Mouse (Mus musculus) hindbrain, postnatal 0 days (tissue): ENCODE results near the gene Nlrp1a. TPM values are rescaled to one million over a fixed set of nuclear protein-coding genes. Genes with fewer than 3 reads are reported as not detected.

Source experiments
- ATAC-seq: fragments of 200-750 bp; cut with Nextera tagmentation; 2 replicates; pipeline ENCODE4 v1.8.0; 2017; ENCODE audit warnings: mild to moderate bottlenecking, moderate TSS enrichment, moderate library complexity
- DNase-seq: peaks from one replicate; pipeline ENCODE4 v3.0.0-alpha.2; 2015; ENCODE audit warnings: low spot score
- H3K27ac ChIP-seq: fragments of 300-500 bp; sonication (generic); 2 replicates; pipeline ENCODE4 v1.5.1; 2014; ENCODE audit warnings: mild to moderate bottlenecking
- H3K27me3 ChIP-seq: fragments of 300-500 bp; sonication (generic); 2 replicates; pipeline ENCODE4 v1.6.1; 2014; ENCODE audit warnings: low read length, mixed read lengths; ENCODE audit not compliant: insufficient read depth
- H3K36me3 ChIP-seq: fragments of 300-500 bp; sonication (generic); 2 replicates; pipeline ENCODE4 v1.6.1; 2014; ENCODE audit warnings: low read length, mixed read lengths; ENCODE audit not compliant: insufficient read depth
- H3K4me1 ChIP-seq: fragments of 300-500 bp; sonication (generic); 2 replicates; pipeline ENCODE4 v1.6.1; 2014; ENCODE audit warnings: antibody characterized with exemption, low read length, mixed read lengths; ENCODE audit not compliant: insufficient read depth
- H3K4me2 ChIP-seq: fragments of 300-500 bp; sonication (generic); 2 replicates; pipeline ENCODE4 v1.6.1; 2014; ENCODE audit warnings: low read depth, mild to moderate bottlenecking, low read length, moderate library complexity, mixed read lengths
- H3K4me3 ChIP-seq: fragments of 300-500 bp; sonication (generic); 2 replicates; pipeline ENCODE4 v1.5.1; 2014; ENCODE audit warnings: low read length
- H3K9ac ChIP-seq: fragments of 300-500 bp; sonication (generic); replicated peaks from 2 replicates; pipeline ENCODE4 v1.6.1; 2014; ENCODE audit warnings: mild to moderate bottlenecking, low read length, moderate library complexity, mixed read lengths
- H3K9me3 ChIP-seq: fragments of 300-500 bp; sonication (generic); 2 replicates; pipeline ENCODE4 v1.6.1; 2016; ENCODE audit warnings: low read length, mixed read lengths
- CTCF ChIP-seq: IDR thresholded peaks from 2 replicates; pipeline ENCODE4 v1.5.1; 2016; ENCODE audit warnings: antibody characterized with exemption, control low read depth, low read depth
- WGBS: fragments of 180-500 bp; shearing (Covaris S2); extraction: QIAGEN DNeasy Blood & Tissue Kit; methylation state at CpG from one replicate; pipeline ENCODE4 v1.1.7; 2014; 5-methylcytosine and 5-hydroxymethylcytosine counted together
- polyA plus RNA-seq: library from polyadenylated mRNA; unstranded; fragments of >200 nt; fragmentation: Nextera tagmentation; extraction: Ambion mirVana; gene quantifications from 2 replicates; pipeline ENCODE4 v1.2.1, GENCODE M21; 2015
- total RNA-seq: library from RNA; depleted of rRNA; stranded (reverse); fragments of >200 nt; gene quantifications from 2 replicates; pipeline ENCODE4 v1.2.3, GENCODE M21; 2014; rRNA removed

Nlrp1a gene
- total and polyA plus RNA-seq, 2 experiments from 2014 or later, result 0.05 to 0.06 TPM

DNA sequence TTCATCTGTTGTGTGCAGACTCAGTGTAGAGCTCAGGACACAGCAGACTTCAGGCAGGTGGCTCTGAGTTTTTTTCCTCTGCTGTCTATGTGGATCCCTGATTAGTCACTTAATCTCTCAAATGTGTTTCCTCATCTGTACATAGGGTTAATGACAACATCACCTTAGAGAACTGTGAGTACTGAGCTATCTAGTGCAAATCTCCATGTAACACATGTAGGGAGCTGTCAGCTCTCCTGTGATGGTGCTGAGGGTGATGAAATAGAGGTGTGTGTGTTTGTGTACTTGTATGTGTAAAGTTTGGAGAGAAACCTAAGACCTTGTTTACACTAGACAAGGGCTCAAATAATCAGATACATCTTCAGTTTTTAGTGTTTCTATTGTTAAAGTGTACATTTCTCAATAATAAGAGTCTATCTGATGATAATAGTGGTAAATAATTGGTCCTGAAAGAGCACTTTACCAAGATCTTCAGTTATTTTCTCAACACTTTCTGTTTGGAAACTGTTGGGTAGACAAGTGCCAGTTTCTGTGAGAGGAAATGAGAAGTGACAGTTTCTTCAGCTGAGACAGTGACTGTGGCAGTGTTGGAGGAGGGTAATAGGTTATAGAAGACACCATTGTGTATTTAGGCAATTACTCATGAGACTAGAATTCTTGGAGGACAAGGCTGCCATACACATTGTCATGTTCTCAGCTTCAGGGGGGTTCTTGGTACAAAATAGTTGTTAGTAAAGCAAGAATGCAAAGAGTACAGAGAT lies 38.1 kb downstream of the Nlrp1a start:
- Histone ChIP-seq H3K9me3 (no peaks in the 10 kb centered on the region), H3K9ac (no peak overlapping the region), H3K27ac (no peak overlapping the region), H3K4me3 (no peak overlapping the region), H3K27me3 (no peaks in the 10 kb centered on the region), H3K4me1 (no peaks in the 10 kb centered on the region), H3K36me3 (no peaks in the 10 kb centered on the region), H3K4me2 (no peak overlapping the region)
- no peak for TF ChIP-seq CTCF
- DNase-seq (no peak), ATAC-seq (no peak)

DNA sequence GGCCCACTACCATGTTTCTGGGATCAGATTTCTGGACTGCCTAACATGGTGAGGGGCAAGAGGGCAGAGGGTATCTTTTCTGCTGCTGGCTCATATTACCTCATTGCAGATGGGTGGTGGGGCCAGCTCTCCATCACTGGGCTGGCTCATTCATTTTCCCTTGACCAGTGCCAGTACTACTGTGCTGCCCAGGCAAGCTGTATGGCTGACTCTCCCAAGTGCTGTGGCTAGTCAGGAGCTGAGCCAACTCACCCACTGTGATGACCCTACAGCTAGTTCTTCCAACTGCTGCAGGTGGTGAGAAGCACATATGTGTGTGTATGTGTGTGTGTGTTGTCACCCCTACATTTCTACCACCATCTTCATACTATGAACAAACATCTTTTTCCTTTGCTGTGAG lies 40.6 kb downstream of the Nlrp1a start:
- ATAC-seq (no peak), DNase-seq (no peak)
- H3K36me3 ChIP-seq, result no peaks in the 10 kb centered on the region
- H3K9ac ChIP-seq, result no peak overlapping the region
- no peak overlapping the region for H3K4me2 ChIP-seq
- no peak for TF ChIP-seq CTCF
- no peaks in the 10 kb centered on the region for H3K9me3 ChIP-seq
- no peak overlapping the region for H3K4me3 ChIP-seq
- H3K27ac ChIP-seq, result no peak overlapping the region
- H3K4me1 ChIP-seq, result no peaks in the 10 kb centered on the region
- H3K27me3 ChIP-seq, result no peaks in the 10 kb centered on the region

GRCm38 (mm10) chr11:71076342-71076741 lies 68.2 kb downstream of the Nlrp1a start:
- H3K27me3 ChIP-seq, result no peaks in the 10 kb centered on the region
- no peak for DNase-seq
- H3K27ac ChIP-seq, result no peak overlapping the region
- no peaks in the 10 kb centered on the region for H3K4me1 ChIP-seq
- WGBS, result 81% methylated on average over 1 of the region's 1 CpGs
- TF ChIP-seq CTCF, result no peak
- no peak overlapping the region for H3K4me2 ChIP-seq
- H3K9me3 ChIP-seq, result no peaks in the 10 kb centered on the region
- H3K36me3 ChIP-seq, result no peaks in the 10 kb centered on the region
- H3K4me3 ChIP-seq, result no peak overlapping the region
- H3K9ac ChIP-seq, result no peak overlapping the region
- ATAC-seq, result no peak

GRCm38 (mm10) chr11:71052554-71052953 lies 92.0 kb downstream of the Nlrp1a start:
- peak; percentile 79 for TF ChIP-seq CTCF
- Histone ChIP-seq H3K4me2 (no peak overlapping the region), H3K4me1 (no peaks in the 10 kb centered on the region), H3K9me3 (no peaks in the 10 kb centered on the region), H3K9ac (no peak overlapping the region), H3K4me3 (no peak overlapping the region), H3K27me3 (no peaks in the 10 kb centered on the region), H3K36me3 (no peaks in the 10 kb centered on the region), H3K27ac (no peak overlapping the region)
- ATAC-seq (no peak), DNase-seq (peak; percentile 80)
- 0% methylated on average over 1 of the region's 1 CpGs for WGBS

Other genes starting within 250 kb of the Nlrp1a start
- 63.9 and 64.0 TPM in 2 replicates for gene Nup88, start 174.7 kb downstream of the Nlrp1a start, total RNA-seq
- 97.0 and 99.8 TPM in 2 replicates for gene Nup88, start 174.7 kb downstream of the Nlrp1a start, polyA plus RNA-seq
- gene Rpain, start 174.5 kb downstream of the Nlrp1a start, total RNA-seq, result 17.7 and 47.2 TPM in 2 replicates
- 65.8 and 66.7 TPM in 2 replicates for gene Rpain, start 174.5 kb downstream of the Nlrp1a start, polyA plus RNA-seq
- 14.9 and 22.0 TPM in 2 replicates for gene C1qbp, start 161.7 kb downstream of the Nlrp1a start, total RNA-seq
- gene C1qbp, start 161.7 kb downstream of the Nlrp1a start, polyA plus RNA-seq, result 201 TPM in 2 replicates
- 22.9 and 24.3 TPM in 2 replicates for gene Dhx33, start 140.3 kb downstream of the Nlrp1a start, total RNA-seq
- 8.3 and 10.0 TPM in 2 replicates for gene Dhx33, start 140.3 kb downstream of the Nlrp1a start, polyA plus RNA-seq
- 6.1 and 12.5 TPM in 2 replicates for gene Mis12, start 125.1 kb downstream of the Nlrp1a start, total RNA-seq
- 14.1 and 16.2 TPM in 2 replicates for gene Mis12, start 125.1 kb downstream of the Nlrp1a start, polyA plus RNA-seq
- 25.7 and 31.5 TPM in 2 replicates for gene Derl2, start 124.9 kb downstream of the Nlrp1a start, total RNA-seq
- gene Derl2, start 124.9 kb downstream of the Nlrp1a start, polyA plus RNA-seq, result 25.3 and 28.2 TPM in 2 replicates
- 696 and 765 TPM in 2 replicates for gene 6330403K07Rik, start 111.2 kb downstream of the Nlrp1a start, total RNA-seq
- gene 6330403K07Rik, start 111.2 kb downstream of the Nlrp1a start, polyA plus RNA-seq, result 673 and 681 TPM in 2 replicates
- 0.05 and 0.07 TPM in 2 replicates for gene Nlrp1b, start 86.0 kb upstream of the Nlrp1a start, total RNA-seq
- gene Nlrp1b, start 86.0 kb upstream of the Nlrp1a start, polyA plus RNA-seq, result not detected in 2 replicates